Mouse (Mus musculus) layer of hippocampus, adult 18-20 months (tissue): ENCODE results near the gene Vps35l. TPM values are rescaled to one million over a fixed set of nuclear protein-coding genes. Genes with fewer than 3 reads are reported as not detected.

ENCODE experiments used
- DNase-seq, 2 experiments: peaks; one replicate each; pipeline ENCODE4 v3.0.0; 2022; ENCODE audit warnings: low spot score in 2 of 2
- total RNA-seq, 2 experiments: library from RNA; stranded (reverse); gene quantifications; 2 replicates each; pipeline ENCODE4 v1.2.3; 2021

Gene Vps35l
- total RNA-seq, 2 experiments from 2014 or later = 58.3 to 62.8 TPM

DNA sequence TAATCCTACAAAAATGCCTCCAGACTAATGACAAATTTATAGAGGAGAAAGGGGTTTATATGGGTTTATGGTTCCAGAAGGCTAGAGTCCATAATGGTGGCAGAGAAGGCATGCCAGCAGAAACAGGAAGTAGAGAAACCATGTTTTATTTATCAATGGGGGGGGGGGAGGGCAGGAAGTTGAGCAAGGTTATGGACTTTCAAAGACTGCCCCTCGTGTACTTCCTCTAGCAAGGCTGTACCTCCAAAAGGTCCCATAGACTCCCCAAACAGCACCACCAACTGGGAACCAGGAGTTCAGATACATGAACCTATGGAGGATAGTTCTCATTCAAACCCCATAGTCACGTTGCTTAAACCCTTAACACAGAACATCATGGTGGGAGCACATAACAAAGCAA is 125.3 kb downstream of the Vps35l start:
- DNase-seq = no peak

- no peak for DNase-seq
These were observed 139.5 kb downstream of the Vps35l start for GRCm38 (mm10) chr7:118879466-118880029.

GRCm38 (mm10) chr7:118883957-118884356 is 143.9 kb downstream of the Vps35l start:
- no peak for DNase-seq

DNA sequence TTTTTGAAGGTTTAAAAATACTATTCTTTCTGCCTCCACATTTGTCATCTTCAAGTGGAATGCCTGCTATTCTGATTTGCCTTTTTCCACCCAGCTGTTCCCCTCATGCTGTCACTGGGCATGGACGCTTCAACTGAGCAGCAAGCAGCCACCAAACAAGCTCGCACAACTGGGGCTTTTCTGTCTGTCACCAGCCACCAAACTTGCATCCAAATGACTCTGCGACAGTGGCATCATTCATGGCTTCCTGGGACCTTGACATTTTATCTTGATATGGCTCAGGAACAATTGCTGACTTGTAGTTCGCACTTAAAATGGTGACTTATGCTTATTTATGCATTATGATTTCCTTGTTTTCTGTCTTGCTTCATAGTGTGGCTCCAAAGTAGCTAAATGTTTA is 144.9 kb downstream of the Vps35l start:
- no peak for DNase-seq

DNA sequence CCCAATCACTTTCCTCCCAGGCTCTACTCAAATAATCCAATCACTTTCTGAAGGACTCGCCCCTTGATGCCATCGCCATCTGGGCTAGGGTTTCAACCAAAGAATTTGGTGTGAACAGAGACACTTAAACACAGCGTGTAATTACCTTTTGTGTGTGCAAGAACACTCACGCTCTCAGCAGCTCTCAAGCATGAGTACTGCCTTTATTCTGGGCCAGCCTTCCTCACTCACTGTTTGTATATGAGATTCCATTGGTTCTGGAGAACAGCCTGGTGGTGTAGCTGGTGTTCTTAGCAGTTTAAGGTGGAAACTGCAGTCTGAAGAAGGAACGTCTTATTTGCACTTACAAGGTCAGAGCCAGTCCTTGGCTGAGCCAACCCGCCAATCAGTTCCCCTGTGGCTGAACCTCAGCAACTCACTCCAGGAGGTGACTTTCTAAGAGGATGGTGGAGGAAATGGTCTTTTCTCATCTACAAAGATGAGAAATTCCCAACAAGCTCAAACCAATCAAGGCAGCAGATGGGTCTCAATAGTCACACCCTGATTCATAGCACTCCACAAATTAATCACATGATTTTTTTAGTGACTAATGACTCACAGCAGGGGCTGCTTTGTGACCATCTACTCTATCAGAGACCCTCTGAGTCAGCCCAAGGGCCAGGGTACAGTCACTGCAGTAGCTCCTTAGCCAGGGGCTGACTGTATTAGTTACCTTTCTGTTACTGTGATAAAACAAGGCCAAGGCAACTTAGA is 147.5 kb downstream of the Vps35l start:
- no peak for DNase-seq

- no peak for DNase-seq
These were observed 149.1 kb downstream of the Vps35l start for GRCm38 (mm10) chr7:118889046-118889680.

Other genes with a start within 250 kb of the Vps35l start
- gene Itpripl2, start 248.3 kb upstream of the Vps35l start, total RNA-seq = 1 to 10 TPM; 2.9 to 3.3 TPM
- gene Coq7, start 206.9 kb upstream of the Vps35l start, total RNA-seq = 10 to 100 TPM; 34.1 to 35.5 TPM
- gene Tmc7, start 155.5 kb upstream of the Vps35l start, total RNA-seq = 10 to 100 TPM; 15.5 to 15.6 TPM
- gene Tmc5, start 142.9 kb upstream of the Vps35l start, total RNA-seq = under 1 TPM; 0.38 to 0.40 TPM
- gene Gde1, start 34.4 kb upstream of the Vps35l start, total RNA-seq = 100 to 1,000 TPM; 198 TPM
- gene Ccp110, start 27.7 kb upstream of the Vps35l start, total RNA-seq = 10 to 100 TPM; 45.9 to 51.1 TPM
- gene Iqck, start 115.5 kb downstream of the Vps35l start, total RNA-seq = 1 to 10 TPM; 4.6 to 4.7 TPM
- 10 to 100 TPM; 24.4 to 25.1 TPM for gene Knop1, start 116.0 kb downstream of the Vps35l start, total RNA-seq